Mouse (Mus musculus) R1 (cell line): ENCODE data around the gene Mat2b.
"Not testable (repeated sequence)": the region's sequence is repeated elsewhere in the genome, so short reads cannot be mapped to it uniquely, and the experiment has no call there.

Experiments
- DNase-seq: peaks from one replicate; pipeline ENCODE4 v3.0.0-alpha.2; 2018; ENCODE audit warnings: low read depth, low spot score

Mat2b gene

GRCm38 (mm10) chr11:40695103-40695502, at the start of gene Mat2b:
Mat2b (minus strand) TSS chr11:40695203.
- DNase-seq = no peak

GRCm38 (mm10) chr11:40744348-40744747, 49.3 kb upstream of the Mat2b start:
- no peak for DNase-seq

DNA sequence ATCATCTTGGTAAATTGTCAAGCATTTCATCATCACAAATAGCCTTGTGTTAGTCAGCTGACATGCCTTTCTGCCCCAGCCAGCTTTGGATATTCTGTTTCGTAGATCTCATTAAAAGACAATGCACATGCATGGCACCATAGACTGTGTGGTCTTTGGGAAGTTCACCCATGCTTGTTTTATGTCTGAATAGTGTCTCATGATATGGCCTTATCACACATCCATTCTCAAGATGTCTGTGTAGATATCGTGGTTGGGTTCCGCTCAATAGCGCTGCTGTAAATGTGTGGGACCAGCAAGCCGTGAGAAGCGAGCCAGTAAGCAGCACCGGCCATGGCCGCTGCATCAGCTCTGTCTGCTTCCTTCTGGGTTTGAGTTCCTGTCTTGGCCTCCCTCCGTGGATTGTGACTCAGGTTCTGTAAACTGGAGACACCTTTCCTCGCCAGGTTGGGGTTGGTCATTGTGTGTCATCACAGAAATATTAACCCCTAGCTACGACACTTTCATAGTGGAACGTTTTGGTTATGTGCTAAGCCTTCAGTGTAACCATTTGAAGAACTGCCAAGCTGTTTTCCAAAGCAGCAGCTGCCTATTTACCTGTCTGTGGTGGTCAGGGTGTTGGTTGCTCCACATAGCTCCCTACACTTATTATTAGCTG, 46.7 kb upstream of the Mat2b start:
- no peak for DNase-seq

DNA sequence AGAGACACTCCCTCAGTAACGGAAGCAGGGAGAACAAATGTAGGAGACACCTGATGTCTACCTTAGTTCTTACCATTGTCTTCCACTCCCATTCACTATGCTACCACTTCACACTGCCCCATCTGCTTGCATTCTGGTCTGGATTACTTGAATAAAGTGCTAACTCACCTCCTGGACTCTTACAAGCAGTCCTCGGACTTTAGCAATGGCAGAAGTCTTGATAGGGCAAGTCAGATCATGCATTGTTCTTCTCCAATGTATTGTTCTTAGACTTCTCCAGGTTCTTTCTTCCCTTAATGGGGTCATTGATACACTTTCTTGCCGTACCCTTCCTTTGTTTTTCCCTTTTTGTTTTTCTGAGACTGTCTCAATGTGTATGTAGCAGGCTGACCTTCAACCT, 42.4 kb upstream of the Mat2b start:
- DNase-seq = peak; percentile 88

GRCm38 (mm10) chr11:40734251-40734752, 39.3 kb upstream of the Mat2b start:
- DNase-seq = peak; percentile 48

DNA sequence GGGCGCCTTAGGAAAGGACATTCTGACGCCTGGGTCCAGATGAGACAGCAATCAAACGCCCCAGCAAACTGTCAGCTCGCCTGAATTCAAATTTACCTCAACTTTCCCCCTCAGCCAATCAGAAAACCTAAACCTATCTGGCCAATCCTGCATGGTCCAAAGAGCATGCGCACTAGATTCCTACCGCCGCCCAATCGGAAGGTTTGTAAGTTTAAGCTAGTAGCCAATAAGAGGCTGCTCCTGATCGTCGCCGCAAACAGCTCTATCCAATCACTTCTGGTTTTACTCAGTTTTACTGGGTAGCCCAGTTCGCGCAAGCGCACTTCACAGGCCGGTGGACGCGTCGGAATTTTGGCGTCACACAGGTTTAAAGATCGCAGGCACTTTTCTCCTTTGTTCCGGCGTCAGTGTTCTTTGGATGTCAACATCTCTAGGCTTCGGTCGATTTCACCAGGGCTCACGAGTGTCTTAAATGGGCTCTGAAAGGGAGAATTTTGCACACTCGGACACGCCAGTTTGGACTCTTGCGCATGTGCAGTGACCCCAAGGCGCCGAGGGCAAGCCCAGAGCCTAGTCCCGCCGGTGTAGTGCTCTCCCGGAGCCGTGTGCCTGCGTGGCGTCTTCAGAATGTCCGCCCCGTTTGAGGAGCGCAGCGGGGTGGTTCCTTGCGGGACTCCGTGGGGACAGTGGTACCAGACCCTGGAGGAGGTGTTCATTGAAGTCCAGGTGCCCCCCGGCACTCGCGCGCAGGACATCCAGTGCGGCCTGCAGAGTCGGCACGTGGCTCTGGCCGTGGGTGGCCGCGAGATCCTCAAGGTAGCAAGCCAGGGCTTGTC, 38.6 kb upstream of the Mat2b start, which contains the start of the genes Hmmr and Nudcd2:
Hmmr (minus strand) TSS at position 84 of the 836 bp plus-strand sequence.
Nudcd2 (plus strand) TSS at position 329 of the 836 bp plus-strand sequence.
- peak; percentile 100 for DNase-seq

- DNase-seq = no peak
These were observed 38.0 kb upstream of the Mat2b start for GRCm38 (mm10) chr11:40732997-40733338.

DNA sequence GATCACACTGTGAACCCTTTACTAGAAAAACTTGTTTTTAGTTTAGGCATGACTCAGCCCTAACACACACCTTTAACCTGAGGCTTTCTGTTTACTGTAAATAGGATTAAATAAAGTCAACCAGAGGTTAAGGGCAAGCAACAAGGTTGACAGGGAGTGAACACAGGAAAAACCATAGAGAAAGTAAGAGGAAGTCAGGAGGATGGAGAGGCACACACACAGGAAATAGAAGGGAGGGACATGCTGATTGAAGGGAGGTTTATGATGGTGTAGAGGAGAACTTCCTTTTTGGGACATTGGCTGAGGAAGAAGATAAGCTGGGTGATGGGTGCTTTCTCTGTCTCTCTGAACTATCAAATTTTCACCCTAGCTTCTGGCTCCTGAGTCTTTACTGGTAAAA, 23.3 kb upstream of the Mat2b start:
- peak; percentile 50 for DNase-seq

GRCm38 (mm10) chr11:40715524-40715923, 20.5 kb upstream of the Mat2b start:
- DNase-seq = peak; percentile 61

- no peak for DNase-seq
These were observed 18.9 kb upstream of the Mat2b start for GRCm38 (mm10) chr11:40713858-40714257.

DNA sequence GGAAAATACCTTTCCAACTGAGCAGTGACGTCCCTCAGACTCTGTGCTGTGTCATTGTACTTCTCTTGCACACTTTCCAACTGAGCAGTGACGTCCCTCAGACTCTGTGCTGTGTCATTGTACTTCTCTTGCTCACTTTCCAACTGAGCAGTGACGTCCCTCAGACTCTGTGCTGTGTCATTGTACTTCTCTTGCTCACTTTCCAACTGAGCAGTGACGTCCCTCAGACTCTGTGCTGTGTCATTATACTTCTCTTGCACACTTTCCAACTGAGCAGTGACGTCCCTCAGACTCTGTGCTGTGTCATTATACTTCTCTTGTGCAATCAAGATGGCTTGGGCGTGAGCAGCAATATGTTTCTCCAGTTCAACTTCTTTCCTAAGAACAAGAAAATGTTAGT, 14.9 kb upstream of the Mat2b start:
- DNase-seq = not testable (repeated sequence)

DNA sequence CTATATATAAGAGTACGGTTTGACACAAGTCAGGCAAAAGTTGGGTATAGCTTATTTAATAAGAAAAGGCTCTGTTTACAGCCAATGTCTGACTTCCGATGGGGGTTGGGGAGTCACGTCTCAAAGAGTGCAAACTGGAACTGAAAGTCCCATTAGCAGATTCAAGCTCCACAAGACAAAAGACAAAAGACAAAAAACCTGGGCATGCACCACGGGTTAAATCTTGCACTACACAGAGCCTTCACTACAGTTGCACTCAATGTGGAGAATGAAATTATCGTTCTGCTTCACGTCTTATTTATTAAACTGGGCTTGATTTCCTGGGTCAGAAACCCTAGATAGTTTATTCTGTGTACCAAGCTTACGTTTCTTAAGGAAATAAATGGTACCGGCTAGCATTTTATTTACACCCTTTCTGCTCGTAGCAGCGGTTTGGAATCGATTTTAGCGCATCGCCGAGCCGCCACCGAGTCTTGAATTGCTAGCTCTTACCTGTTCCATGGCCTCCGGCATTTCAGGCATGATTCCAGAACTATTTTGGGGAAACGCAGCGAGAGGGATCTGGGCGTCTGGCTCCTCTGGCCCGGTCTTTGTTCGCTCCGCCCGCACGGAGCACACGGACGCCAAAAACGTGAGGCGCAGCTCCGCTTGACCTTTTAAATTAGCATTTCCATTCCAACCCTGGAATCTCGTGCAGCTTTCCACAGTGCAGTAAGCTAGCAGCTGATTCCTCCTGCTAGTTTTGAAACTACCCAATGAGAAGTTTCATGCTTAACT, 504 bp downstream of the Mat2b start:
- DNase-seq = peak; percentile 96

DNA sequence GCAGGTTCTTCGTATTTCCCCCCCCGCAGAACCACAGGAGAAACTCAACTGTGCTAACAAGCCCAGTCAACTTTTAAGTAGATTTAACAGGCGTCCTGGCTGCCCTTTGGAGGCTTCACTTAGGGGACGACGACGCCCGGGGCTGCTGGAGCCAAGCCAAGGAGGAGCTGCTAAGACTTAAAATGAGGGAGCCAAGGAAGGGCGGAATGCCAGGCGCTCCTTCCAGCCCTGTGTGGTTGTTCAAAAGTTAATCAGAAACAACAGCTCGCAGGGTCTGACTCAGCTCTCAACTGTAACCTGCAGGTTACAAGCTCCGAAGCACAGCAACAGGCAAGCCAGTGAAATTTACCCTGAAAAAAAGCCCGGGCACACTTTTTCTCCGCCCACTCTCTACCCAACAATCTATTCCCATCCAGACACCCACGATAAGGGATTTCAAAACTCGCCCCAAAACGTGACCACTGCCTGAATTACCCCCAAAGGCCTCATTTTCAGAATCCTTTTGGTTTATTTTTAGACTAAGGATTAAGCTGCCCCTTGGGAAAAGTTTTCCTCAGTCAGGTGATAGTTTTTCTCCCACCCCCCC, 1.5 kb downstream of the Mat2b start:
- peak; percentile 48 for DNase-seq

DNA sequence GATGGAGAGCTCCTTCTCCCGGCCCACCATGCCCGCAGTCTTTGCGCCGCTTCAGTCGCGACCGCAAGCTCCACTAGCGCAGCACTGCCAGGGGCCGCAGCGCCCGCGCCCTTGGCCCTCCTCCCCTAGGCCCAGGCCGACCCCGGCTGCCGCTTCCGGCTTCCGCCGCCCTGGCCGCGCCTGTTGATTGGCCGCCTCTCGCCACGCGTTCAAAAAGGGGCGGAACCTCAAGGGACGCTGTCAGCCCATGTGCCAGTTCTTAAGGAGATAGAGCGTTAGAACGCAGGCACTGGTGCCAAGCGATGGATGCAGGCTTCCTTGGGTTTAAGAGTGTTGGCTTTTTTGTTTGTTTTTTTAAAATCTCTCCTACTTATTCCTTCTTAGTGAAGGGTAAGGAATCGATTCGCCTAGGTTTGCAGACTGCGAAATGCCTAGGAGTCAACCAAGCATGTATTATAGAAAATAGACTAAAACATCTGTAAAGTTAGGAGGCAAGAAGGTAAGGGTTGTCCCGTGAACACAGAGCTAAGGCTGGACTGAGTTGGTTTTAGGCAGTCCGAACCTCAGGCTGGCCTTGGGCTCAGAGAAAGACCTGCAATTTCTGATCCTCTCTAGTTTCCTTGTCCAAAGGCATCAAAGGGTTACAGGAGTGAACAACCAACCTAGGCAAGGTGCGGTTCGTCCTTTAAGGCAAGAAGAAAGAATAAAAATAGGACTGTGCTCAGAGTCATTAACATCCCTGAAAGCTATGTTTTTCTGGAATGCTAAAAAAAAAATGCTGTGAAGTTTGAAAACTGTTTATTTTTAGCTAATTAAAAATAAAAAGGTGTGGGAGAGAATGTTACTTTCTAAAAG, 2.3 kb downstream of the Mat2b start:
- DNase-seq = peak; percentile 95

GRCm38 (mm10) chr11:40692101-40692509, 2.9 kb downstream of the Mat2b start:
- DNase-seq = peak; percentile 65

DNA sequence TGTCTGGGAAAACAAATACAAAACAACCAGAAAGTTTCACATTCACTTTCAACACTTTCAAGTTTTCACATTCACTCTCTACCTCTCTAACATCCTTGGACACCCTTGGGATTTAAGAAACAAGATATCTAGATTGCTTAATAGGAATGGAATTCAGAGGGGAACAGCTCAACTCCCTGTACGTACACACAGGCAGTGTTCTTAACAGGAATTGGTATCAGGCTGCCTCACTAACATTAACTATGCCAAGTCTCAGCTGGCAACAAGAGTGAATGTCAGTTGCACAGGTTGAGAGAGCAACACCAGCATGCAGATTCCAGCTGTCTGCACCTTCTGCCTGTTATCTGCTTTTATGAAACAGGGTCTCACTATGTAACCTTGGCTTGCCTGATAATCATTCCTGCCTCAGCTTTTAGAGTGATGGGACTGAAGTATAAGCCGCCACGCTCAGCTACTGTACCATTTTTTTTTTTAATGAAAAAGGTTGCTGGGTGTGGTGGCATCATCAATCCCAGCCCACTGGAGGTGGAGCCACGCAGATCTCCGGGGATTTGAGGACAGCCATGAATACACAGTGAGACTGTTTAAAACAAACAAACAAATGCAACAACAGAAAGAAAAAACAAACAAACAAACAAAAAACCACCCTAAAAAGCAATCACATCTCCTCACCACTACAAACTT, 4.4 kb downstream of the Mat2b start:
- no peak for DNase-seq

DNA sequence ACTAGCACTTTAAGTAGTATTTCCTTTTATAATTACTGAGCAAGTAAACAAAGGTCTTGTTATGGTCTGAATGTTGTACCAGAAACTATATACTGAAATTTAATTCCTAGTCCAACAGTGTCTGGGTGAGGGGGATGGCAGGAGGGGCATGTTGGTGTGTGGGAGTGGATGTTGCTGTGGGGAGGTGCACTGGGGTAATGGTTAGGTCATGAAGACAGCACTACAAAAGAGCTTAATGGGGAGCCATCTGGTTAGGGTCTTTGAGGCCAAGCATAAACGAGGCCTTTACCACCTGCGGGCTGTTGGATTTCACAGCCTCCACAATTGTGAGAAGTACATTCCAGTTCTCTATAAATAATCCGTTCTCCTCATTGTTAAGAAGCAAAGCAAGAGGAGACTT, 11.7 kb downstream of the Mat2b start:
- DNase-seq = no peak

- no peak for DNase-seq
These were observed 12.5 kb downstream of the Mat2b start for GRCm38 (mm10) chr11:40682456-40682855.

GRCm38 (mm10) chr11:40677169-40677568, 17.8 kb downstream of the Mat2b start:
- DNase-seq = peak; percentile 67
